Mouse (Mus musculus) lung, embryonic 14.5 days (tissue): ENCODE results near the gene Sall4. TPM values are rescaled to one million over a fixed set of nuclear protein-coding genes. Genes with fewer than 3 reads are reported as not detected.
A peak's percentile ranks its signal among the peaks of the same experiment; 100 is the strongest.

Experiments
- ATAC-seq: fragments of 200-750 bp; cut with Nextera tagmentation; 2 replicates; pipeline ENCODE4 v1.8.0; 2017; ENCODE audit warnings: mild to moderate bottlenecking, moderate TSS enrichment, moderate library complexity; ENCODE audit not compliant: insufficient read depth
- DNase-seq: peaks from one replicate; pipeline ENCODE4 v3.0.0-alpha.2; 2015
- H3K27ac ChIP-seq: fragments of 300-500 bp; sonication (generic); 2 replicates; pipeline ENCODE4 v1.5.1; 2014; ENCODE audit warnings: low read depth, mild to moderate bottlenecking, moderate library complexity
- H3K27me3 ChIP-seq: fragments of 300-500 bp; sonication (generic); 2 replicates; pipeline ENCODE4 v1.6.1; 2014; ENCODE audit warnings: low read length, control low read depth; ENCODE audit not compliant: insufficient read depth
- H3K36me3 ChIP-seq: fragments of 300-500 bp; sonication (generic); 2 replicates; pipeline ENCODE4 v1.6.1; 2014; ENCODE audit warnings: control low read depth; ENCODE audit not compliant: insufficient read depth
- H3K4me1 ChIP-seq: fragments of 300-500 bp; sonication (generic); 2 replicates; pipeline ENCODE4 v1.6.1; 2014; ENCODE audit warnings: antibody characterized with exemption, control low read depth; ENCODE audit not compliant: insufficient read depth
- H3K4me2 ChIP-seq: fragments of 300-500 bp; sonication (generic); 2 replicates; pipeline ENCODE4 v1.6.1; 2014; ENCODE audit warnings: mild to moderate bottlenecking
- H3K4me3 ChIP-seq: fragments of 300-500 bp; sonication (generic); 2 replicates; pipeline ENCODE4 v1.5.1; 2014; ENCODE audit warnings: low read depth, low read length
- H3K9ac ChIP-seq: fragments of 300-500 bp; sonication (generic); 2 replicates; pipeline ENCODE4 v1.6.1; 2014
- H3K9me3 ChIP-seq: fragments of 300-500 bp; sonication (generic); 2 replicates; pipeline ENCODE4 v1.6.1; 2016; ENCODE audit warnings: low read depth, low read length, control low read depth
- CTCF ChIP-seq: IDR thresholded peaks from 2 replicates; pipeline ENCODE4 v1.5.1; 2016; ENCODE audit warnings: antibody characterized with exemption, low read depth
- WGBS: fragments of 180-500 bp; shearing (Covaris S2); extraction: QIAGEN DNeasy Blood & Tissue Kit; methylation state at CpG from one replicate; pipeline ENCODE4 v1.1.7; 2014; 5-methylcytosine and 5-hydroxymethylcytosine counted together
- polyA plus RNA-seq: library from polyadenylated mRNA; unstranded; fragments of >200 nt; fragmentation: Nextera tagmentation; extraction: Ambion mirVana; gene quantifications from 2 replicates; pipeline ENCODE4 v1.2.1, GENCODE M21; 2014

The Sall4 gene
- polyA plus RNA-seq, 1 experiment from 2014 or later = 0.33 TPM

DNA sequence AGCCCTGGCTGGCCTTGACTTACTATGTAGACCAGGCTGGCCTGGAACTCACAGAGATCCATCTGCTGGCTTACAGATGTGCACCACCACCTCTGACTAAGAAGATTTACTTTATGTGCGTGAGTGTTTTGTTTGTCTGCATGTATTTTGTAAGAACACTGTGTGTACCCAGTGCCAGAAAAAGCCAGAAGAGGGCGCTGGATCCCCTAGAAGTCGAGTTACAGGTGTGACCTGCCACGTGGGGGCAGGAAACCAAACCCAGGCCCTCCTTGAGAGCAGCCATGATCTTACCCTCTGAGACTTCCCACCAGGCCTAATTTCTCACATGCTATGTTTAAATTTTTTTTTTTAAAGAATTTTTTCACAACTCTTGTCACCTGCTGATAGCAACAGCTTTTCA, 48.0 kb downstream of the Sall4 start:
- H3K36me3 ChIP-seq = no peaks in the 10 kb centered on the region
- H3K9me3 ChIP-seq = no peaks in the 10 kb centered on the region
- no peak overlapping the region for H3K27ac ChIP-seq
- no peak overlapping the region for H3K9ac ChIP-seq
- DNase-seq (no peak), ATAC-seq (no peak)
- H3K4me1 ChIP-seq = no peaks in the 10 kb centered on the region
- H3K4me2 ChIP-seq = no peak overlapping the region
- no peak overlapping the region for H3K4me3 ChIP-seq
- no peak for TF ChIP-seq CTCF
- no peaks in the 10 kb centered on the region for H3K27me3 ChIP-seq
- WGBS = 68% methylated on average over 4 of the region's 4 CpGs

GRCm38 (mm10) chr2:168718735-168719134, 49.0 kb downstream of the Sall4 start:
- 63% methylated on average over 10 of the region's 10 CpGs for WGBS
- no peak overlapping the region for H3K4me2 ChIP-seq
- no peaks in the 10 kb centered on the region for H3K9me3 ChIP-seq
- H3K4me1 ChIP-seq = no peaks in the 10 kb centered on the region
- H3K9ac ChIP-seq = no peak overlapping the region
- DNase-seq (no peak), ATAC-seq (no peak)
- H3K36me3 ChIP-seq = no peaks in the 10 kb centered on the region
- H3K27me3 ChIP-seq = no peaks in the 10 kb centered on the region
- H3K4me3 ChIP-seq = no peak overlapping the region
- no peak overlapping the region for H3K27ac ChIP-seq
- TF ChIP-seq CTCF = no peak

- no peak for ATAC-seq
- no peak for TF ChIP-seq CTCF
These were observed 49.5 kb downstream of the Sall4 start for GRCm38 (mm10) chr2:168718267-168718666.

GRCm38 (mm10) chr2:168712199-168713176, 55.3 kb downstream of the Sall4 start:
- Histone ChIP-seq H3K9ac (no peak overlapping the region), H3K27me3 (no peaks in the 10 kb centered on the region), H3K9me3 (no peaks in the 10 kb centered on the region), H3K4me2 (no peak overlapping the region), H3K27ac (no peak overlapping the region), H3K4me3 (no peak overlapping the region), H3K4me1 (no peaks in the 10 kb centered on the region), H3K36me3 (no peaks in the 10 kb centered on the region)
- TF ChIP-seq CTCF = no peak
- ATAC-seq (no peak), DNase-seq (no peak)
- WGBS = 80% methylated on average over 20 of the region's 20 CpGs

More at GRCm38 (mm10) chr2:168718267-168718666, 49.5 kb downstream of the Sall4 start:
- Histone ChIP-seq H3K9me3 (no peaks in the 10 kb centered on the region), H3K36me3 (no peaks in the 10 kb centered on the region), H3K4me2 (no peak overlapping the region), H3K27ac (no peak overlapping the region), H3K27me3 (no peaks in the 10 kb centered on the region), H3K9ac (no peak overlapping the region), H3K4me1 (no peaks in the 10 kb centered on the region), H3K4me3 (no peak overlapping the region)
- no peak for DNase-seq
- WGBS = 22% methylated on average over 2 of the region's 2 CpGs

- no peak overlapping the region for H3K9ac ChIP-seq
- H3K4me1 ChIP-seq = no peaks in the 10 kb centered on the region
- H3K36me3 ChIP-seq = no peaks in the 10 kb centered on the region
- no peak overlapping the region for H3K27ac ChIP-seq
- H3K4me3 ChIP-seq = no peak overlapping the region
- H3K4me2 ChIP-seq = no peak overlapping the region
- 59% methylated on average over 3 of the region's 3 CpGs for WGBS
- TF ChIP-seq CTCF = no peak
- DNase-seq = no peak
- no peaks in the 10 kb centered on the region for H3K27me3 ChIP-seq
- ATAC-seq = peak; percentile 31; the same call in 1 of the 2 replicates
- H3K9me3 ChIP-seq = no peaks in the 10 kb centered on the region
These were observed 56.8 kb downstream of the Sall4 start for GRCm38 (mm10) chr2:168710979-168711378.

- Histone ChIP-seq H3K9ac (no peak overlapping the region), H3K4me3 (no peak overlapping the region), H3K4me2 (no peak overlapping the region), H3K4me1 (no peaks in the 10 kb centered on the region), H3K9me3 (no peaks in the 10 kb centered on the region), H3K36me3 (no peaks in the 10 kb centered on the region), H3K27me3 (no peaks in the 10 kb centered on the region), H3K27ac (no peak overlapping the region)
- TF ChIP-seq CTCF = no peak
- WGBS = 36% methylated on average over 9 of the region's 9 CpGs
- ATAC-seq (no peak), DNase-seq (no peak)
These were observed 60.0 kb downstream of the Sall4 start for GRCm38 (mm10) chr2:168707766-168708165.

DNA sequence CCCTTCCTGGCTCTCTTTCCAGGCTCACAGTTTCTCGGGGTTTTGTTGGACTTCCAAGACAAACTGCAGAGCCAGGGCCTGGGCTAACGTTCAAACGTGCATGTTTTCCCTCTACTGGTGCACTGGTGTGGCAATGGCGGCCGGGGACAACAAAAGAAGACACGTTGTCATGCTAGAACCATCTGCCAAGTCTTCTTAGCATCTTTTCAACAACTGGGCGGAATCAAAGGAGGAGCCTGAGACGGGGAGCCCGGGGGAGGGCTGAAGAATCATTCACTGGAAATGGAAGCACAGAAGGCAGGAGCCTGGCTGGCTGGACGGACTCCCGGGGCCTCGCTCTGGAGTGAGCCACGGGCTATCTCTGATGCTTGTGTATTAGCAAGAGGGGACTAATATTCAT, 65.5 kb downstream of the Sall4 start:
- Histone ChIP-seq H3K4me3 (no peak overlapping the region), H3K36me3 (no peaks in the 10 kb centered on the region), H3K4me1 (no peaks in the 10 kb centered on the region), H3K27me3 (no peaks in the 10 kb centered on the region), H3K9me3 (no peaks in the 10 kb centered on the region), H3K27ac (no peak overlapping the region), H3K4me2 (no peak overlapping the region), H3K9ac (no peak overlapping the region)
- DNase-seq (peak; percentile 32), ATAC-seq (no peak)
- WGBS = 46% methylated on average over 13 of the region's 13 CpGs
- no peak for TF ChIP-seq CTCF

Other genes starting within 250 kb of the Sall4 start
- gene Nfatc2, start 166.3 kb downstream of the Sall4 start, polyA plus RNA-seq = 2.1 and 2.3 TPM in 2 replicates
- 9.5 and 9.6 TPM in 2 replicates for gene Atp9a, start 25.5 kb downstream of the Sall4 start, polyA plus RNA-seq
- 31.9 and 32.4 TPM in 2 replicates for gene Zfp64, start 187.6 kb upstream of the Sall4 start, polyA plus RNA-seq